Mouse (Mus musculus) intestine, embryonic 16.5 days (tissue): ENCODE results near the gene Hspa1a. TPM values are rescaled to one million over a fixed set of nuclear protein-coding genes. Genes with fewer than 3 reads are reported as not detected.
"Not testable (repeated sequence)": the region's sequence is repeated elsewhere in the genome, so short reads cannot be mapped to it uniquely, and the experiment has no call there.

Source experiments
- ATAC-seq: fragments of 200-750 bp; cut with Nextera tagmentation; 2 replicates; pipeline ENCODE4 v1.8.0; 2017; ENCODE audit warnings: moderate TSS enrichment, moderate library complexity
- H3K27ac ChIP-seq: fragments of 300-500 bp; sonication (generic); 2 replicates; pipeline ENCODE4 v1.5.1; 2014; ENCODE audit warnings: mild to moderate bottlenecking, low read length
- H3K27me3 ChIP-seq: fragments of 300-500 bp; sonication (generic); replicated peaks from 2 replicates; pipeline ENCODE4 v1.6.1; 2014; ENCODE audit warnings: low read length, control low read depth, mixed read lengths; ENCODE audit not compliant: control insufficient read depth, insufficient read depth
- H3K36me3 ChIP-seq: fragments of 300-500 bp; sonication (generic); 2 replicates; pipeline ENCODE4 v1.6.1; 2014; ENCODE audit warnings: low read length, control low read depth; ENCODE audit not compliant: control insufficient read depth, insufficient read depth
- H3K4me1 ChIP-seq: fragments of 300-500 bp; sonication (generic); 2 replicates; pipeline ENCODE4 v1.6.1; 2014; ENCODE audit warnings: low read length, control low read depth, mixed read lengths; ENCODE audit not compliant: control insufficient read depth, insufficient read depth
- H3K4me2 ChIP-seq: fragments of 300-500 bp; sonication (generic); 2 replicates; pipeline ENCODE4 v1.6.1; 2014; ENCODE audit warnings: low read depth, low read length, control low read depth
- H3K4me3 ChIP-seq: fragments of 300-500 bp; sonication (generic); 2 replicates; pipeline ENCODE4 v1.5.1; 2014; ENCODE audit warnings: mild to moderate bottlenecking, low read length
- H3K9ac ChIP-seq: fragments of 300-500 bp; sonication (generic); 2 replicates; pipeline ENCODE4 v1.6.1; 2014; ENCODE audit warnings: low read depth, low read length
- H3K9me3 ChIP-seq: fragments of 300-500 bp; sonication (generic); 2 replicates; pipeline ENCODE4 v1.6.1; 2016; ENCODE audit warnings: low read length, control low read depth; ENCODE audit not compliant: control insufficient read depth
- WGBS: fragments of 180-500 bp; shearing (Covaris S2); extraction: QIAGEN DNeasy Blood & Tissue Kit; methylation state at CpG from one replicate; pipeline ENCODE4 v1.1.7; 2014; 5-methylcytosine and 5-hydroxymethylcytosine counted together
- polyA plus RNA-seq: library from polyadenylated mRNA; unstranded; fragments of >200 nt; fragmentation: Nextera tagmentation; extraction: Ambion mirVana; gene quantifications from 2 replicates; pipeline ENCODE4 v1.2.1, GENCODE M21; 2015

Gene Hspa1a
- polyA plus RNA-seq, 1 experiment from 2014 or later = 6.3 TPM

GRCm38 (mm10) chr17:34975581-34976492, 3.9 kb upstream of the Hspa1a start:
- ATAC-seq = no peak
- H3K9me3 ChIP-seq = no peaks in the 10 kb centered on the region

DNA sequence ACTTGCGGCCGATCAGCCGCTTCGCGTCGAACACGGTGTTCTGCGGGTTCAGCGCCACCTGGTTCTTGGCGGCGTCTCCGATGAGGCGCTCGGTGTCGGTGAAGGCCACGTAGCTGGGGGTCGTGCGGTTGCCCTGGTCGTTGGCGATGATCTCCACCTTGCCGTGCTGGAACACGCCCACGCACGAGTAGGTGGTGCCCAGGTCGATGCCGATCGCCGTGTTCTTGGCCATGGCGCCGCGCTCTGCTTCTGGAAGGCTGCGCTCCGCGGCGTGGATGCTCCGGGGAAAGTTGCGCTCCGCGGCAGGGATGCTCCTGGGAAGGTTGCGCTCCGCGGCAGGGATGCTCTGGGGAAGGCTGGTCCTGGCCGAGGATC, 275 bp downstream of the Hspa1a start:
- H3K9ac ChIP-seq, H3K27ac ChIP-seq, H3K36me3 ChIP-seq, H3K4me1 ChIP-seq, H3K9me3 ChIP-seq: not testable (repeated sequence)
- Histone ChIP-seq H3K27me3 (peaks cover 17% of the 10 kb centered on the region), H3K4me2 (peak overlapping the region; percentile 71), H3K4me3 (peak overlapping the region; percentile 46)
- peak; percentile 48 for ATAC-seq
- WGBS = 0% methylated on average over 16 of the region's 43 CpGs

More at GRCm38 (mm10) chr17:34975581-34976492, 3.9 kb upstream of the Hspa1a start:
- H3K9ac ChIP-seq = no peak overlapping the region
- H3K36me3 ChIP-seq = no peaks in the 10 kb centered on the region
- H3K27me3 ChIP-seq = no peaks in the 10 kb centered on the region
- H3K4me2 ChIP-seq = no peak overlapping the region
- no peak overlapping the region for H3K27ac ChIP-seq
- 76% methylated on average over 3 of the region's 3 CpGs for WGBS
- no peak overlapping the region for H3K4me3 ChIP-seq
- peaks cover 9% of the 10 kb centered on the region for H3K4me1 ChIP-seq

DNA sequence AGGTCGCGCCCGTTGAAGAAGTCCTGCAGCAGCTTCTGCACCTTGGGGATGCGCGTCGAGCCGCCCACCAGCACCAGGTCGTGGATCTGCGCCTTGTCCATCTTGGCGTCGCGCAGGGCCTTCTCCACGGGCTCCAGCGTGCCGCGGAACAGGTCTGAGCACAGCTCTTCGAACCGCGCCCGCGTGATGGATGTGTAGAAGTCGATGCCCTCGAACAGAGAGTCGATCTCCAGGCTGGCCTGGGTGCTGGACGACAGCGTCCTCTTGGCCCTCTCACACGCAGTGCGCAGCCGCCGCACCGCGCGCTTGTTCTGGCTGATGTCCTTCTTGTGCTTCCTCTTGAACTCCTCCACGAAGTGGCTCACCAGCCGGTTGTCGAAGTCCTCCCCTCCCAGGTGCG, 1.1 kb downstream of the Hspa1a start:
- H3K9me3 ChIP-seq, H3K9ac ChIP-seq, H3K36me3 ChIP-seq, H3K27ac ChIP-seq, H3K4me3 ChIP-seq, ATAC-seq, H3K4me2 ChIP-seq, H3K4me1 ChIP-seq: not testable (repeated sequence)
- peaks cover 17% of the 10 kb centered on the region for H3K27me3 ChIP-seq
- 31% methylated on average over 15 of the region's 37 CpGs for WGBS

GRCm38 (mm10) chr17:34969822-34970221, 2.1 kb downstream of the Hspa1a start, which contains the start of gene Gm20481:
Gene Gm20481, plus strand, starts transcription at chr17:34969912.
- not testable (repeated sequence) for H3K36me3 ChIP-seq, H3K4me2 ChIP-seq, H3K4me3 ChIP-seq, H3K27ac ChIP-seq, H3K9ac ChIP-seq, H3K4me1 ChIP-seq, H3K9me3 ChIP-seq, ATAC-seq
- 55% methylated on average over 6 of the region's 11 CpGs for WGBS
- H3K27me3 ChIP-seq = peaks cover 17% of the 10 kb centered on the region

DNA sequence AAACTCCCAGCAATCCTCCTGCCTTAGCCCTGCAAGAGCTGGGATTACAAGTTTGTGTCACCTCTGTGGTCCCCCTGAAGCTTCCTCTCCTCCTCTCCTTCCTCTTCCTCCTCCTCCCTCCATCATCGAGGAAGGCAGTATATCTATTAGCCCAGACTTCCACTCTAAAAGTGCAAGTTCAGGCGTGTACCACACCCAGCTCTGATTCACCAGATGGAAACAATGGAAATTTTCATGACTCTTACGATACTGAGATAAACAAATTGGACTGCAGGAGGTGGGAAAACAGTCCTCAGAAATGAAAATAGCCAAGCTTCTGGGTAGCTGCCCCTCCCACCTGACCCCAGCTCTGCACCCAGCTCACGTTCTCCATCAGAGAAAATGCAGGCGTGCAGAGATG, 6.3 kb downstream of the Hspa1a start:
- ATAC-seq = no peak
- Histone ChIP-seq H3K27me3 (peaks cover 17% of the 10 kb centered on the region), H3K9ac (no peak overlapping the region), H3K4me2 (no peak overlapping the region), H3K4me3 (no peak overlapping the region), H3K27ac (no peak overlapping the region), H3K9me3 (no peaks in the 10 kb centered on the region), H3K36me3 (no peaks in the 10 kb centered on the region), H3K4me1 (peaks cover 6% of the 10 kb centered on the region)
- WGBS = 62% methylated on average over 5 of the region's 5 CpGs

GRCm38 (mm10) chr17:34964640-34965049, 7.3 kb downstream of the Hspa1a start:
- no peaks in the 10 kb centered on the region for H3K36me3 ChIP-seq
- H3K9me3 ChIP-seq = no peaks in the 10 kb centered on the region
- H3K4me3 ChIP-seq = no peak overlapping the region
- no peak for ATAC-seq
- H3K27ac ChIP-seq = peak overlapping the region; percentile 18; the same call in 1 of the 2 replicates
- peaks cover 17% of the 10 kb centered on the region for H3K27me3 ChIP-seq
- H3K9ac ChIP-seq = peak overlapping the region; percentile 8; the same call in 1 of the 2 replicates
- no peak overlapping the region for H3K4me2 ChIP-seq
- WGBS = 32% methylated on average over 1 of the region's 1 CpGs
- H3K4me1 ChIP-seq = peaks cover 9% of the 10 kb centered on the region

DNA sequence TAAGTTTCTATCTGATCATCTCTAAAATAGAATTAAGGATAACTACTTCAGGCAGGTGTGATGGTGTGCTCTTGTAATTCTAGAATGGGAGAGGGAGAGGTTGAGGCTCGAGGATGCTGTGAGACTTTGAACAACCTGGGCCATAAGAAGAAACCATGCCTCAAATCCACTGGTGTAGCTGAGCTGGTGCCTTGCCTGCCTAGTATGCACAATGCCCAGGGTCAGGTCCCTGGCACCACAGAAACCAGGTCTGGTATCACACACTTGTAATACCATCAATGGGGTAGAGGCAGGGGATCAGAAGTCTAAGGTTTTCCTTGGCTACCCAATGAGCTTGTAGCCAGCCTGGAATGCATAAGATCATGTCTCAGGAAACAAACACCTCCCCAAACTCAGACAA, 9.1 kb downstream of the Hspa1a start:
- no peak for ATAC-seq
- H3K9me3 ChIP-seq = no peaks in the 10 kb centered on the region
- no peak overlapping the region for H3K4me3 ChIP-seq
- peaks cover 9% of the 10 kb centered on the region for H3K4me1 ChIP-seq
- H3K27ac ChIP-seq = no peak overlapping the region
- 67% methylated on average over 1 of the region's 1 CpGs for WGBS
- peaks cover under 1% of the 10 kb centered on the region for H3K27me3 ChIP-seq
- H3K9ac ChIP-seq = no peak overlapping the region
- H3K4me2 ChIP-seq = no peak overlapping the region
- H3K36me3 ChIP-seq = no peaks in the 10 kb centered on the region

DNA sequence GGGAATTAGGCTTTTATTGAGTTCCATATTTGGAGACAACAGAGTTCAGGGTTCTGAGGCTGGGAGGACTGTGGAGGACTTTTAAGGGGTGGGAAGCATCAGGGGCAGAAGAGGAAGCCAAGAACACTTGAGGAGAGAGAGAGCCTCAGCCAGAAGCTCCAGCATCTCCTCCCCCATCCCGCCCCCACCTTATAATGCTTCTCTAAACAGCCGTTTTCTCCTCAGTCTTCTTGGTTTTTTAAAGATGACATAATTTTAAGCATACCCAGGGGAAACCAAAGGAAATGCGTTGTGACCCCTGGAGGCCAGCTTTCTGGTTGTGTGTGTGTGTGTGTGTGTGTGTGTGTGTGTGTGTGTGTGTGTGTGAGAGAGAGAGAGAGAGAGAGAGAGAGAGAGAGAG, 9.8 kb downstream of the Hspa1a start:
- Histone ChIP-seq H3K9ac (no peak overlapping the region), H3K36me3 (no peaks in the 10 kb centered on the region), H3K9me3 (no peaks in the 10 kb centered on the region), H3K4me2 (no peak overlapping the region), H3K4me3 (no peak overlapping the region), H3K27ac (peak overlapping the region; percentile 45; the same call in 1 of the 2 replicates), H3K27me3 (no peaks in the 10 kb centered on the region; the same call in 1 of the 2 replicates), H3K4me1 (peaks cover 9% of the 10 kb centered on the region)
- no peak for ATAC-seq
- 36% methylated on average over 3 of the region's 3 CpGs for WGBS

DNA sequence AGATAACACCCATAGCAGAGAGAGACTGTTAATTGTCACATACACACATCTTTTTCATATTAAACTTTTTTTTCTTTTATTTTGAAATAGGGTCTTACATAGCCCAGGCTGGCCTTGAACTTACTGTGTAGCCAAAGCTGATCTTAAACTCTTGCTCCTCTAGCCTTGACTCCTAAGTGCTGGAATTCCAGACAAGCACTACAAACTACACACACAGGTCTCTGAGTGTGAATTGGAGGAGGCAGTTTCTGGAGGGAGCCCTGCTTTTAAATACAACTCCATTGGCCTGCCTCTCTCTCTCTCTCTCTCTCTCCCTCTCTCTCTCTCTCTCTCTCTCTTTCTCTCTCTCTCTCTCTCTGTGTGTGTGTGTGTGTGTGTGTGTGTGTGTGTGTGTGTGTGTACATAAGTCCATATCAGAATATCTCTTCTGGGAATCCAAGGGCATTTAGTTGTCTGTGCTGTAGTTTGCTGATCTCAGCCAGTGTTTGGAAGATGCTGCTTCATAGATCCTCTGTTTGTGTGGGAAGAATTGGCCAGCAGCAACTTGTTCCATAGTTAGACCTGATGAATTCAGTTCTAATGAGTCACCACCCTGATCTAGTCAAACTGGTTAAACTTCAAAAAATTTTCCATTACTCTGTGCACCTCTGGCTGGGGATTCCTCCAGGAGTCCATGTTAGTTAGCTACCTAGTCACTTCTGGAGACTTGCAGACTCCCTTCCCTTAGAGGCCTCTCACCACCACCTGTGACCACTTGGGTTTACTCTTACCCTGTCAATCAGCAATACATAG, 11.1 kb downstream of the Hspa1a start:
- H3K4me1 ChIP-seq = peaks cover 9% of the 10 kb centered on the region
- no peaks in the 10 kb centered on the region for H3K36me3 ChIP-seq
- H3K27me3 ChIP-seq = no peaks in the 10 kb centered on the region; the same call in 1 of the 2 replicates
- H3K9ac ChIP-seq = no peak overlapping the region
- H3K4me3 ChIP-seq = no peak overlapping the region
- no peak for ATAC-seq
- H3K4me2 ChIP-seq = no peak overlapping the region
- H3K9me3 ChIP-seq = no peaks in the 10 kb centered on the region
- H3K27ac ChIP-seq = peak overlapping the region; percentile 18; the same call in 1 of the 2 replicates
